Mouse (Mus musculus) heart, adult 18-20 months (tissue): ENCODE measurements around the gene Hscb. TPM values are rescaled to one million over a fixed set of nuclear protein-coding genes. Genes with fewer than 3 reads are reported as not detected.
"Not testable (repeated sequence)": the region's sequence is repeated elsewhere in the genome, so short reads cannot be mapped to it uniquely, and the experiment has no call there.

ENCODE experiments used
- DNase-seq, 2 experiments: peaks; one replicate each; pipeline ENCODE4 v3.0.0; 2021 to 2022; ENCODE audit warnings: mixed read lengths in 1 of 2
- long read RNA-seq, 2 experiments: library from polyadenylated mRNA; stranded (forward); transcript quantifications; one replicate each; pipeline ENCODE4 v2.0.0; 2021
- total RNA-seq, 2 experiments: library from RNA; stranded (reverse); gene quantifications; 2 replicates each; pipeline ENCODE4 v1.2.3; 2021

The Hscb gene
- total RNA-seq: 10 to 100 TPM; 16.4 to 21.0 TPM
- long read RNA-seq, experiment 1, transcript Hscb-201 (6 exons, 804 nt): major isoform, 11 of 11 reads
- long read RNA-seq, experiment 1, partial matches to known transcripts: 0 of 11 reads
- long read RNA-seq, experiment 1, other reads (novel, unspliced or antisense): 0 of 11 reads
- long read RNA-seq, experiment 2, transcript Hscb-201 (6 exons, 804 nt): major isoform, 10 of 14 reads
- long read RNA-seq, experiment 2, partial matches to known transcripts: 1 of 14 reads
- long read RNA-seq, experiment 2, other reads (novel, unspliced or antisense): 3 of 14 reads

DNA sequence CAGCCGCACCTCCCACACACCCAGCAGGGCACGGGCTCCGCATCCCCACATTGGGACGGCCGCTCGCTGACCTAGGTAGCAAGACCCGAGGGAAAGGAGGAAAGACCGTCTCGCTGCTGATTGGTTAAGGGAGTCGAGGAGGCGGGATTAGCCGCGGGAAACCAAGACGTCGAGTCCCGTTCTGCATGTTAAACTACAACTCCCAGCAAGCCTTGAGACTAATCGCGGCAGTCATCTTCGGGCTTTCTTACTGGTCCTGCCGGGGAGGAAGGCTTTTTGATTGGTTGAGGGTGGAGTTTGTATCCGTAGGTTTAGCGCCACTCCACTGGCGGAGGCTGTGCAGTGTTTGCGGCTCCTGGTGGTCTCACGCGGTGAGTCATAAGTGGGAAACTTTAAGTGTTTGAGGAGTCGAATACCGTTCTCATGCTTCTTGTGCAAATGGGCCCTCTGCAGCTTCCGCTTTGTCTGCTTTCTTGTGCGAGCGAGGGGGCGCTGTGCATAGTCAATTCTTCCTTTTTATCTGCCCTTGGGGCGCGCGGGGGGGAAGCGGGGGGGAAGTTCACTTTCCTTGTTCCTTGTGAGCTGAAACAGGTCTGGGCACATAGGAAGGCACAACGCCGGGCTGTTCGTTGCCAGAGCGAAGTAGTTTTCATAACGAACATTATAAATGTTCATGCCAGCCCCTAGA, at the start of gene Hscb, which contains the start of gene Chek2:
Gene Hscb, minus strand, starts transcription at position 100 of the 688 bp plus-strand sequence.
Gene Chek2, plus strand, starts transcription at position 302 of the 688 bp plus-strand sequence.
- DNase-seq: peak; percentile 99

DNA sequence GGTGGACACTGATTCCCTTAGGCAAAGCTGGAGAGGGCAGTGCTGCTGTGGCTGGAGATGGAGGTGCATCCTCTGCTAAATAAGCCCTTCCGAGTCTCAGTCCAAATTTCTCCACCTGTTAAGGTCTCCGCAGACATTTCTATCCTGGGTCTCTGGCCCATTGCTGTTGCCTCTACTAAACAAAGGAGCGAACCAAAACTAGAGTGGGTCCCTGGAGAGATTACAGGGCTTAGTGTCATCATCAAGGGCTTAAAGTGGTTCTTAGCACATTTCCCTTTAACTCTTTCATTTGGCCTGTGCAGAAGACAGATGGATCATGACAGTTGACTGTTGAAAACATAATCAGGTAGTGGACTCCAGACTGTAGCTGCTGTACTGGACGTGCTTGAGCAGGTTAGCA, 49.0 kb upstream of the Hscb start:
- DNase-seq: no peak

DNA sequence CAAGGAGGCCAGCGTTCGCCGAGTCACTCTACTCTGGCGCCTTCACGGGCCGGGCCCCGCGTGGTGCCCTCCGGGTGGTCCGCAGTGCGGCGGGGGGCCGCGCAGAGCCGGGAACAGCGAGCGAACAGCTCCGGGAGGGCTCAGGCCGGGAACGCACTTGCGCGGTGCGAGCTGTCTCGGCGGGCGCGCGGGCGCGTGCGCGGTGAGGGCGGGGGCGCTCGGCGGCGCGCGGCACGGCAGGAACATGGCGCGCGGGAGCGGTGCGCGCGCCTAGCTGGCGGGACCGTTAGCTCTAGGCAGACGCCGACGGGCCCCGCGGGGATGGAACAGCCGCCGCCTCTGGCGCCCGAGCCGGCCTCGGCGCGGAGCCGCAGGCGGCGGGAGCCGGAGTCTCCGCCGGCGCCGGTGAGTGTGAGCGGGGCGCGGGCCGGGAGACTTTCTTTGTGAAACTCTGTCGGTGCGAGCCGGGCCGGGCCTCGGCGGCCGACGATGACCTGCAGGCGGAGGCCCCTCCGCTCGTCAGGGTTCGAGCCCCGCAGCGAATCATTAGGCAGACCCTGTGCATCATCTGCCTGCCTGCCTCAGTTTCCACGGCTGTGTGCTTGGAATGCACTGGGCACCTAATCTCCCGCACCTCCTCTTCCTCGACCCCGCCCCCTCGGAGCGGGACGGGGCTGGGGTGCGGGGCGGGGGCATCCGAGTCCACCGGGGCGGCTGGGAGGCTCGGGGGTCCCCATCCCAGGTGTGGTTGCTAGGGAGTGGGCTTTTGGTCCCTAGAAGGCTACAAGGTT, 40.2 kb upstream of the Hscb start, which contains the start of gene Ttc28:
Gene Ttc28, plus strand, starts transcription at position 220 of the 791 bp plus-strand sequence.
- DNase-seq: peak; percentile 93 to 94

DNA sequence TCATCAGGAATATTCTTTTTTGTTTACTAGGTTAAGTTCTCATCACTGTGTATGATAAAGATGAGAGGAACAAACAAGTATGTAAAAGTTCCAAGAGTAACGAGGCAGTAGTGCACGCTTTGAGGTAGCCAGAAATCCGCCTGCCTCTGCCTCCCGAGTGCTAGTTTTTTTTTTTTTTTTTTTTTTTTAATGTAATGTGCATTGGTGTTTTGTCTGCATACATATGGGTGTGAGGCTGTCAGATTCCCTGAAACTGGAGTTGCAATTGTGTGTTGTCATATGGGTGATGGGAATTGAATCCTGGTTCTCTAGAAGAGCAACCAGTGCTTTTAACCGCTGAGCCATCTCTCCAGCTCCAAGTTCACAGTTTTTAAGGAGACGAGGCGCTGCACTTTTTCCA, 39.5 kb upstream of the Hscb start:
- no peak for DNase-seq

DNA sequence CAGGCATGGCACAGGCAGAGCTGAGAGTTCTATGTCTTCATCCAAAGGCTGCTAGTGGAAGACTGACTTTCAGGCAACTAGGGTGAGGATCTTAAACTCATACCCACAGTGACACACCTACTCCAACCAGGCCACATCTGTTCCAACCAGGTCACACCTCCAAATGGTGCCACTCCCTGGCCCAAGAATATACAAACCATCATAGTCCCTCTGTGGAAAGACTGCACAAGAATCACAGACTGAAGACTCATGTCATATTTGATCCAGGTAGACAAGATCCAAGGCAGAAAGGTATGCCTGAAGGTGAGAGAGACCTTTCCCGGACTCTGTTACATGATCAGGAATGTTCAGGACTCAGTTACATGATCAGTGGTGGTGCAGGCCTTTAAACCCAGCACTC, 38.9 kb upstream of the Hscb start:
- DNase-seq: not testable (repeated sequence)

DNA sequence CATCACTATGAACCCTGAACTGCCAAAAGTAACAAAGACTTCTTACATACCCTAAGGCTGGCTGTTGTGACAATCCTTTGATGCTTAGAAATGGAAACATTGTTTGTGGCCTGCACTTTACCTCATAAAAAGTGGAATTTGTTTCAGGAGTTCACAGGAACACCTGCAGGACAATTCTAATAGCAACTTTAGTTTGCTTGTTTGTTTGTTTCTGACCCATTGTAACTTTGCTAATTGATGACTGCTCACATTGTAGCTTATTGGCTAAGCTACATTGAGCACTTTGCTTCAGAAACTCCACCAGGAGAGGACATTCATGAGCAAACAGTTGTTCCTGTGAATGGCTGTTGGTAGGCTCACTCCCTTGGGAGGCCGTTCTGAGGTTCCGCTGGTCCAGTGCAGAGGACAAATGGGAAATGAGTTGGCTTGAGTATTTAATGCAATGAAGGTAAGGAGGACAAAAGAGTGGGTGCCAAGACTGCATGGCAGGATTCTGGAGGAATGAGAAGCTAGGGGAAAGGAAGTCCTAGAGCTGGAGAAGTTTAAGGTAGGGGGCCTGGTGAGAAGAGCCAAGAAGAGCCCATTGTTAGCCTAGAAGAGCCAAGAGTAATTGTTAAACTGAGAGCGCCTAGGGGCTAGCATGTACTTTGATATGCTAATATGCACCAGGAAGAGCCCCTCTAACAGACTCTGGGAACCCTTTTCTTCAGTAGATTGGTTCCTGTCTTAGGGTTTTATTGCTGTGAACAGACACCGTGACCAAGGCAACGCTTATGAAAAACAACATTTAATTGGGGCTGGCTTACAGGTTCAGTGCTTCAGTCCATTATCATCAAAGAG, 38.3 kb upstream of the Hscb start:
- DNase-seq: no peak

DNA sequence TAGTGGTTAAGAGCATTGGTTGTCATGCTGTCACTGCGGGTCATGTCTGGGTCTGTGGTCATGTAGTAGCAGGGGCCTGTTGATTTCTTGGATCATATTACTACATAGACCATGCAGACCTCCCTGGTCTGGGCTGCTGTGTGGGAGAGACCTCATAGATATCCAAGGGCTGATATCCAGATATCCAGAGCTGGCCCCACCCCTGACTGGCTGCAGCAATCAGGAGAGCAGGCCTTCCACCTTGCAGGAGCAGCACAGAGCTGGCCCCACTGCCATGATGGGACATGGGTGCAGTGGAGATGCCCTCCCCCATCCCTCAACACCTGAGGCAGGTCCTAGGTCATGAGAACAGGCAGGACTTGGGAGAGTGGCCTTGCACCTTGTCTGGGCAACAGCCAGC, 35.7 kb upstream of the Hscb start:
- DNase-seq: no peak

DNA sequence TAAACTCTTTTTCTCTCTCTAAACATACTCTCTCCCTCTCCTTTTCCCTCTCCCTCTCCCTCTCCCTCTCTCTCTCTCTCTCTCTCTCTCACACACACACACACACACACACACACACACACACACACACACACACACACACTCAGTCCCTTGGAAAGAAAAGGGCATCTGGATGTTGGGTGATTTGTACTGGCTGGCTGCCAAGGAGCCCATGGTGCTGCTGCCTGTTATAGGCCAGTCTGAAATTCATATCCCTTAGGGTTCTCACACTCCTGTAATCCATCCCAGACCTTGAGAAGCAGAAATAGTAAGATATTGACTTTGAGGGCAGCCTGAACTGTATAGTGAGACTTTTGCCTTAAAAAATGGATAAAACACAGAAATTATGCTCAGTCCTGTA, 35.1 kb upstream of the Hscb start:
- DNase-seq: no peak

DNA sequence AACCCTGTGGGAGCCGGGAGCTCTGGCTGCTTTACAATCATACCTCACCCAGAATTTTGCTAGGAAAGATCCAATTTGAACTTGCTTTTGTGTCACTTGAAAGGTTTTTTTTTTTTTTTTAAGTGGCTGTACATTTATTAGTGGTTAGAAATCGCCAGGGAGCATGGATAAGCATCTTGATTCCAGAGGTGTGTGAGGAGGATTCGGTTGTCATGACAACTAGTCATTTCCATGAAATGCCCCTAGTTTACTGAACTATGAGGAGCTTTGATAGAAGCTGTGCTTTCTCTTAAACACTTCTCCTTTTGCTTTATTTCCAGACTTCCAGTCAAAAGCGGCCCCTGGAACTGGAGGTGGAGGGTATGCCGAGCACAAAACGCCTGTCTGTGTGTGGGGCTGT, 33.6 kb upstream of the Hscb start:
- no peak for DNase-seq

DNA sequence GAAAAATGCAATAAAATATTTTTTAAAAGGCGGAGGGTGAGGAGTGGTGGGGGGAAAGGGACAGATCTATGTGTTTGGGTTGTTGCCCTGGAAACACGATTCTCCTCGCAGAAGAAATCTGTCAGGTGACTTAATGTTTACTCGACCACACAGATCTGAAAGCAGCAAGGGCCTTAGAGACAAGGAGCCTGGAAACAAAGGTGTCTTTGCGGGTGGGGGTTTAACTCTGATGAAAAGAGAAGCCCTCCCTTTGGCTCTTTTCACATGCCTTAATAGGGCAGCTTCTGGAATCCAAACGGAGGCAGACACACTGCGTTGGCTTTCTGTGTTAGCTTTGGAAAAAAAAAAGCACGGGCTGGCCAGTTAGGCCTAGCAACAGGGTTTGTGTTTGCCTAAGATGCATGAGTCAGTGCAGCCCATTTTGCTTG, 29.7 kb upstream of the Hscb start:
- DNase-seq: peak; percentile 43 to 55

DNA sequence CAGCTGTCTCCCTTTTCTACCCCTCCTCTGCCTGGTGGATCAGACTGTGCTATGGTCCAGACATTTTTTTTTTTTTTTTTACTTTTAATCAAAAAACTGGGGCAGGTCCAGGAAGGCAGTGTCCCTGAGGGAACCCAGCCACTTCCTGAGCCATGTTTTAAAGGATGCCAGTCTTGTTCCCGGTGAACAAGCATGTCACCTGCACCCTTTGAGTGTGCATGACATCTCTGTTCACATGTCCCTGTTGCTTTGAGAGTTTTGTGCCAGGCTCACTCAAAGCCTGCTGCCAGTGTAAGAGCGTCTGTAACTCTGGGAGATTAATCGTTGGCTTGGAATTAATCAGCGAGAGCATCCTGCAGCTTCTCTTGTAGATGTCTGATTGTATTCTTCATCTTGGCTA, 28.9 kb upstream of the Hscb start:
- DNase-seq: no peak

DNA sequence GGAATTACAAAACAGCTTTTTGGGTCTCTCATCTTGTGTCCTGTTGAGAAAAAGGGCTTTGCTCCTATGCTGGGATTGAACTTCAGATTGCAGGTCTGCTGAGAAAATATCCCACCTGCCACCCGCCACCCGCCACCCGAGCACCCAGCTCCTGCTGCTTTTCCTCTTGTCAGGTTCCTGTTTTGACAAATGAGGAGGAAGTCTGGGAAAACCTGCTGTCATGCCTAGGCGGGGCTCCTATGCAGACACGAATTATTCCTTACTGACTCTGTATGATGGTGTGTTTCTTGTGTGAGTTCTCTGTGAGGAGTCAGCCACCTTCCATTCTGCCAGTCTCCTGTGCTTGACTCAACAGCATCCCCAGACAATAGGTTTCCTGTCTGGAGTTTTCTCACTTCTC, 20.9 kb upstream of the Hscb start:
- DNase-seq: no peak

DNA sequence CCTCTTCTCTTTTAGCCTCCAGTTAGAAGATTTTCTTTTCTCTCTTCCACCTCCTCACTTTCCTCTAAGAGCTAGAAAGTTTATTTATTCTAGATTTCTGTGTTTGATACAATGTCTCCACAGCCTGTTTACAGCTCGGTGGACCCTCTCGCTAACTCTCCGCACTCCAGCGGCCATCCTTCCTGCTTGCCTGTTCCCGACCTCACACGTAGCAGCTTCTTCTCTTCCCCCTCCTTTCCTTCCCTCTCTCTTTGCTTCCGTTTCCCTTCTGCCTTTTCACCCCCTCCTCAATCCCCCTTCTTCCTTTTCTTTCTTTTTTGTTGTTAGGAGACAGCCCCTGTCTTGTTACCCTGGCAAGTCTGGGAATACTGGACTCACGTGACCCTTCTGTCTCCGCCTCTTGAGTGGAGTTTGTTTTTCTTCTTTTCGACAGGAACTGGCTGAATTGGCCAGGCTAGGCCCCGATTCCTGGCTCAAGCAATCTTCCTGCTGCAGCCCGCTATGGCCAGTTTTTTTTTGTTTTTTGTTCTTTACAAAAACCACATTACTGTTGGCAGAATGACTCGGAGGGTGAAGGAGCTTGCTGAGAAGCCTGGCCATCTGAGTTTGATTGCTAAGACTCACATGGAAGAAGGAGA, 19.6 kb upstream of the Hscb start:
- peak; percentile 88 to 91 for DNase-seq

DNA sequence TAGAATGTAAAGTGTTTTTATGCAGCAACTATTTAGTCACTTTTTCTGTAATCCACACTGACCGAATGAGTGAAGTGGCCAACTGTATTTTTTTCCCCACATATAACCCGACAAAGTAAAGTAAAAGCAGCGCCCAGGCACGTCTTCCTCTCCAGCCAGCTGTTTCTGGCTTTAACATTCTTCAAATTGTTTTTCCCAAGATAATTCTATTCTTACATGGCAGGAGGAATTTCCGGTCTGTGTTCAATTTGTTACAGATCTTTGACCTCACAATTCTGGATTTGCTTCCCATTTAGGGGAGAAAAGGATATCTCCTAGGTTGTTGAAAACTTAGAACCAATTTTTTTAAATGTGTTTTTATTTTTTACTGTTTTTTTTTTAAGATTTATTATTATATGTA, 17.5 kb upstream of the Hscb start:
- peak in 1 of 2 experiments; percentile 62 for DNase-seq

DNA sequence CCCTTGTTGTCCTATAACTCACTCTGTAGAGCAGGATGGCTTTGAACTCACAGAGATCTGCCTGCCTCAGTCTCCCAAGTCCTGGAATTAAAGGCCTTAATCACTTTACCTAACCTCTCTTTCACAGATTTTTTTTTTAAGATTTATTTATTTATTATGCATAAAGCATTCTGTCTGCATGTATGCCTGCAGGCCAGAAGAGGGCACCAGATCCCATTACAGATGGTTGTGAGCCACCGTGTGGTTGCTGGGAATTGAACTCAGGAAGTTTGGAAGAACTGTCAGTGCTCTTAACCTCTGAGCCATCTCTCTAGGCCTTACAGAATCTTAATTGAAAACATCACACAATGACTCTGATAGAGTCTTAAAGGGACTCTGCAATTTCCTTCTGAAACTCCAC, 13.4 kb upstream of the Hscb start:
- DNase-seq: no peak

DNA sequence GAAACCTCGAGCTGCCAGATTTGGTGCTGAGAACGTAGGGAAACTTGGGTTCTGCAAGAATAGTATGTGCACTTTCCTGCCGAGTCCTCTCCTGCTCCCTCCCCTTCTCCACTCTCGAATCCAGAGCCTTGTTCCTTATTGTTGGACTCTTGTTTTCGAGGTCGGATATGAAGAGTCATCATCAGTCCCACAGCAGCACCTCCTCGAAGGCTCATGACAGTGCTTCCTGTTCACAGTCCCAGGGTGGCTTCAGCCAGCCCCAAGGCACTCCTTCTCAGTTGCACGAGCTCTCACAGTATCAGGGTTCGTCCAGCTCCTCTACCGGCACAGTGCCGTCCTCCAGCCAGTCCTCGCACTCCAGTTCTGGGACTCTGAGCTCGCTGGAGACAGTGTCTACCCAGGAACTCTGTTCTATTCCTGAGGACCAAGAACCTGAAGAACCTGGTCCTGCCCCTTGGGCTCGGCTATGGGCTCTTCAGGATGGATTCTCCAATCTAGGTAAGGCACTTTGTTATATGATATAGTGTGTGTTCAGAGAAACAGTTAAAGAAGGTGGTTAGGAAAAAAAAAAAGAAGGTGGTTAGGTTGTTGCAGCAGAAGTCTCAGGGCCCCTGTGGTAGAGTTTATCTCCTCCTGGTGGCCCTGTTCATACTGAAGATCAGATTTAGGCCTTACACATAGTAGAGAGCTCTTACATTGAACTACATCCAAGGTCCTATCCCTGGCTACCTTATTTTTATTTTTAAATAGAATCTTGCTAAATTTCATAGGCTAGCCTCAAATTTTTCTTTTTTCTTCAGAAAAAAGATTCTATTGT, 1.7 kb upstream of the Hscb start:
- DNase-seq: no peak

DNA sequence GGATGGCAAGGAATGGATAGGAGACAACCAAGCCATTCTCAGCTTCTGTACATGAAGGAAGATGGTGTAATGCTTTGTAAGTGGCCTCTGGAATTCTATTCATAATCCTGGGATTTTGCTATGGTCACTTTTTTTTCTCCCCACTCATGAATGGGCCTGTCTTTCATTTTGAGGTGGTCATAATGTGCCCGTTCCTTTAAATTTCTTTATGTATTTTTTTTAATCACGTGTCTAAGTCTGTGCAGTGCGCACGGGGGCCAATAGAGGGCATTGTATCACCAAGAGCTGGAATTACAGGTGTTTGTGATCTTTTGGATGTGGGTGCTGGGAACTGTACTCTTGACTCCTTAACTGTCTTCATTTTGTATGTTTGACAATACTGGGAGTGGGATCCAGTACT, 888 bp upstream of the Hscb start:
- peak; percentile 32 to 69 for DNase-seq

DNA sequence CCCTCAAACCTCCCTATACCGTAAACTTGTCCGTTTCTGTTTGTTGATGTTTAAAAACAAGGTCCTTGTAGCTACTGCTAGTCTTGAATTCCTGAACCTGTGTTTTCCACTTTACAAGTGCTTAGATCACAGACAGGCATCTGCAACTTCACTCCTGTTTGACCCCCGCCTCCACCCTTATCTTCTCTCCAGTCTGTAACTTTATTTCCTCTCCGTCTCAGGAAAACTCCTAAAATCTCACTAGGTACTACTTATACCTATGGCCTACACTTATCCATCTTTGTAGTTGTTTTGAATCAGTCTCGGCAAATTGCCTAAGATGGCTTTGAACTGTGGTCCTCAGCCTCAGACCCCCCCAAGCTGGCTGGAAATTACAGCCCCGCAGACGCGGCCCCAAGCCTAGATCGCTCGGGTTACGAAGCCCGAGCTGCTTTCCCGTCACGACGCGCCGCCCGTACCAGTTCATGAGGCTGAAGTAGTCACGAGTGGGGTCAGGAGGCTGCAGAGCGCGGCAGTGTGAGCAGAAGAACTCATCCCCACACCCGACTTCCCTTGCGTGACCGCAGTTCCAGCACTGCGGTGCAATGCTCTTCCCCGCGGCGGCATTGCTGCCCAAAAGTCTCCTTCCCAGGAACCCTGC, 419 bp downstream of the Hscb start:
- DNase-seq: peak in 1 of 2 experiments; percentile 13

DNA sequence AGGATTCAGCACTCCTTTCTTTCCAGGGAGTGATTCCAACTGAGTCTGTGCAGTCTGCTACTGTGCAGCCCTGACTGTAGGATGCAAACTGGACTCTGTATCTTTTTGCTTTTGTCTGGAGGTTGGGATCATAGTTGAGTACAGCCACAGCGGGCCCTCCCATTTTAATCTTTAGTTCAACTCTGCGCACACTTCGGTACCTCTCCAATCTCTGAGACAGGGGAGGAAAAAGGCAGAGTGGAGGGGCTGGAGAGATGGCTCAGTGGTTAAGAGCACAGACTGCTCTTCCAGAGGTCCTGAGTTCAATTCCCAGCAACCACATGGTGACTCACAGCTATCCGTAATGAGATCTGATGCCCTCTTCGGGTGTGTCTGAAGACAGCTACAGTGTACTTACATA, 1.6 kb downstream of the Hscb start:
- not testable (repeated sequence) for DNase-seq

DNA sequence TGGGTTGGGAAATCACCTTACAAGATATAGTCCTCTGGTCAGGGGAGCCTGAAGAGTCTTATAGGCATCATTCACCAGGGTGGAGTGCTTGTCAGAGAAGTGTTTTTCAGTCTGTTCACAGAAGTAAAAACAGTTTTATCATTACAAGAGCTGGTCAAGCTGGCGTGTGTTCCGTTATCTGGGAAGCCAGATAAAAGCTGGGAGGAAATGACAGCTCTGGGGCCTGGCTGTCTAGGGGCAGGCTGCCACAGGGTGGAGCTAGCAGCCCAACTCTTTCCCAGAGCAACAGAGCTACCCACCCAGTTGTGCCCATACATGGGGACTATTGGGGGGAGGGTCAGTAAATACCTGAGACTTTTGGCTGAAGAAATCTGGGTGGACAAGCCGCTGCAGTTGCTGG, 3.6 kb downstream of the Hscb start:
- peak; percentile 75 to 81 for DNase-seq
